Mouse (Mus musculus) midbrain, postnatal 0 days (tissue): ENCODE measurements around the gene Capg. TPM values are rescaled to one million over a fixed set of nuclear protein-coding genes. Genes with fewer than 3 reads are reported as not detected.

ENCODE experiments used
- ATAC-seq: fragments of 200-750 bp; cut with Nextera tagmentation; 2 replicates; pipeline ENCODE4 v1.8.0; 2017; ENCODE audit warnings: moderate number of reproducible peaks, mild to moderate bottlenecking, moderate TSS enrichment, moderate library complexity; ENCODE audit not compliant: low FRiP score
- DNase-seq: peaks from one replicate; pipeline ENCODE4 v3.0.0-alpha.2; 2015; ENCODE audit warnings: low spot score
- H3K27ac ChIP-seq: fragments of 300-500 bp; sonication (generic); 2 replicates; pipeline ENCODE4 v1.5.1; 2014; ENCODE audit warnings: low read depth, mild to moderate bottlenecking, low read length, mixed read lengths
- H3K27me3 ChIP-seq: fragments of 300-500 bp; sonication (generic); 2 replicates; pipeline ENCODE4 v1.6.1; 2014; ENCODE audit warnings: low read length, control low read depth, mixed read lengths; ENCODE audit not compliant: insufficient read depth
- H3K36me3 ChIP-seq: fragments of 300-500 bp; sonication (generic); 2 replicates; pipeline ENCODE4 v1.6.1; 2014; ENCODE audit warnings: low read length, control low read depth, mixed read lengths; ENCODE audit not compliant: insufficient read depth
- H3K4me1 ChIP-seq: fragments of 300-500 bp; sonication (generic); 2 replicates; pipeline ENCODE4 v1.6.1; 2014; ENCODE audit warnings: mild to moderate bottlenecking, control low read depth, antibody characterized with exemption, low read length, mixed read lengths; ENCODE audit not compliant: insufficient read depth
- H3K4me2 ChIP-seq: fragments of 300-500 bp; sonication (generic); 2 replicates; pipeline ENCODE4 v1.6.1; 2014; ENCODE audit warnings: low read depth, mild to moderate bottlenecking, low read length, mixed read lengths; ENCODE audit not compliant: poor library complexity, severe bottlenecking
- H3K4me3 ChIP-seq: fragments of 300-500 bp; sonication (generic); 2 replicates; pipeline ENCODE4 v1.5.1; 2014; ENCODE audit warnings: low read depth, mild to moderate bottlenecking, low read length, moderate library complexity
- H3K9ac ChIP-seq: fragments of 300-500 bp; sonication (generic); replicated peaks from 2 replicates; pipeline ENCODE4 v1.6.1; 2014; ENCODE audit warnings: mild to moderate bottlenecking, low read length, moderate library complexity, mixed read lengths; ENCODE audit not compliant: poor library complexity, severe bottlenecking
- H3K9me3 ChIP-seq: fragments of 300-500 bp; sonication (generic); 2 replicates; pipeline ENCODE4 v1.6.1; 2016; ENCODE audit warnings: low read length, control low read depth
- CTCF ChIP-seq: IDR thresholded peaks from 2 replicates; pipeline ENCODE4 v1.5.1; 2016; ENCODE audit warnings: antibody characterized with exemption, mild to moderate bottlenecking
- WGBS: fragments of 180-500 bp; shearing (Covaris S2); extraction: QIAGEN DNeasy Blood & Tissue Kit; methylation state at CpG from one replicate; pipeline ENCODE4 v1.1.7; 2014; 5-methylcytosine and 5-hydroxymethylcytosine counted together
- polyA plus RNA-seq: library from polyadenylated mRNA; unstranded; fragments of >200 nt; fragmentation: Nextera tagmentation; extraction: Ambion mirVana; gene quantifications from 2 replicates; pipeline ENCODE4 v1.2.1, GENCODE M21; 2015
- total RNA-seq: library from RNA; depleted of rRNA; stranded (reverse); fragments of >200 nt; gene quantifications from 2 replicates; pipeline ENCODE4 v1.2.3, GENCODE M21; 2014

The Capg gene
- total and polyA plus RNA-seq, 2 experiments from 2014 or later: 6.3 to 12.2 TPM

DNA sequence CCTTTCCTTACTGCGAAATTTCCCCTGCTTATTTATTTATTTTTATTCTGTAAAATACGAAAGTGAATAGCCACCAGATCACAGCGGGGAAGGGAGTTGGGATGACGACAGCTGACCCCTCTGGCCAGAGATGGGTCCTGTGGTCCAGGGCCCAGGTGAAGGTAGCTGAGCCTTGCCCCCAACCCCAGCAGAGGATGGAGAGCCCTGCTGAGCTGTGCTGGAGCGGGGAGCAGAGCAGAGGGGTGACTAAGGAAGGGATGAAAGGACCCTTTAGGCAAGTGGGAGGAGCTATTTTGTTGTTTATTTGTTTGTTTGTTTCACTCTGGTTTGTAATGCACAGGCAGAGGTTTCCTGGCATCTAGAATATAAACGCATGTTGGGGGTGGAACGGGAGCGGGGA, 24.9 kb upstream of the Capg start:
- H3K4me1 ChIP-seq: peaks cover 20% of the 10 kb centered on the region
- H3K9ac ChIP-seq: 0 out of 2 replicates have a peak overlapping the region, but pooled peaks have one; percentile 5
- H3K9me3 ChIP-seq: no peaks in the 10 kb centered on the region
- peak overlapping the region; percentile 29 for H3K4me2 ChIP-seq
- whole genome bisulfite sequencing: 17% methylated on average over 8 of the region's 8 CpGs
- peak overlapping the region; percentile 94 for H3K27ac ChIP-seq
- TF ChIP-seq CTCF: no peak; the same call in 1 of the 2 replicates
- no peak for DNase-seq
- ATAC-seq: peak; percentile 45; the same call in 1 of the 2 replicates
- no peak overlapping the region for H3K4me3 ChIP-seq
- H3K27me3 ChIP-seq: no peaks in the 10 kb centered on the region
- no peaks in the 10 kb centered on the region for H3K36me3 ChIP-seq

DNA sequence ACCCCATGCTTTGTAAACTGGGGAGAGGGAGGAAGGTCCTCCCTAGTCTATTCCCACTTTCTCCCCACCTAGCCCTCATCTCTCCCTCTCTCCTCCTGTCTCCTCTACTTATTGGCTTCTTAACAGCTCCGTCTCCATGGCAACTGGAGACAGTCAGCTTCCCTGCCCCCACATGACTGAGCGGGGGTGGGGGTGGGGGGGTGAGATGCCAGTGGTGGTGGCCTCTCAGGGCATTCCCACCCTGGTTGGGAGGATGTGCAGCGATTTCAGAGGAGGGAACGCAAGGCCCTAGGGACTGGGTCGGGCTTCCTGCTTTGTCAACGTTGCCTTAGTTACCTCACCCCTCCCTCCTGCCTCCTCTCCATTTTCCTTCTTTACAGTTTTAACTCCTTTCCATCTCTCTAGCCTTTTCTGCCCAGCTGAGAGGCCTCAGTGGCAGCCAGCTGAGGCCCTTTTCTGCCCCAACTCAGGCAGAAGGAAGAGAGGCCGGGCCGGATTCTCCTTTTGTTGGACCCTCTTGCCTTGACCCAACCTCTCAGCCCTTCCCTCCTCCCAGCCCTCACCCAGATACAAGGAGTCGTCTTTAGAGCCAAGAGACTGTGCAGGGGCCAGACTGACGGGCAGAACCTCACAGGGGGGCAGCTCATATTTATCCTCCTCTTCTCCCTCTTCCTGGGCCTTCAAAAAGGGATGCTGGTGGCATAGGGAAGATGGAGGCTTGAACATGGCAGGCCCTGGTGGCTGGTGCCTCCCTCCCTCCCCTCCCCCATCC, 24.1 kb upstream of the Capg start:
- DNase-seq (peak; percentile 95), ATAC-seq (peak; percentile 93)
- H3K9me3 ChIP-seq: no peaks in the 10 kb centered on the region
- H3K4me2 ChIP-seq: peak overlapping the region; percentile 29
- H3K4me1 ChIP-seq: peaks cover 20% of the 10 kb centered on the region
- under 1% methylated on average over 10 of the region's 10 CpGs for whole genome bisulfite sequencing
- H3K4me3 ChIP-seq: no peak overlapping the region
- H3K9ac ChIP-seq: no peak overlapping the region; the same call in 1 of the 2 replicates
- no peaks in the 10 kb centered on the region for H3K27me3 ChIP-seq
- H3K36me3 ChIP-seq: no peaks in the 10 kb centered on the region
- peak overlapping the region; percentile 94 for H3K27ac ChIP-seq
- no peak for TF ChIP-seq CTCF

DNA sequence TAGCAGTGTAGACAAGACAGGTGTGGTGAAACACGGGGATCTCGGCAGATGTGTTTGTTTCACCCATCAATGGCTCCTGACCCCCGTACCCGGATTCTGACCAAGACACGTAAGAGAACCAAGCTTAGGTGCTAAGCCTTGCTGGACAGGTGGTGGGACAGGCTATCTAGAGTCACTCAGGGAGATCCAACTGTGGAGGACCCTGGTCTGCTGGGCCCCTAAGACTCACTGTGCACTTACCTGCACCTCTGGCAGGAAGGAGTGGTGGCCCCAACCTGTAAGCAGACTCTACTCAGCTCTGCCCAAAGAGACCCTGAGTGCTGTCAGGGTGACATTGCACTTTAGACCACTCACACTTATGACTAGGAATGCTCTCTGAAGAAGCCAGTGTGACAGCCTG, 23.3 kb upstream of the Capg start:
- peak overlapping the region; percentile 94 for H3K27ac ChIP-seq
- 94% methylated on average over 5 of the region's 5 CpGs for WGBS
- no peak overlapping the region for H3K9ac ChIP-seq
- no peak overlapping the region for H3K4me2 ChIP-seq
- peaks cover 20% of the 10 kb centered on the region for H3K4me1 ChIP-seq
- no peak for ATAC-seq
- no peak for DNase-seq
- H3K27me3 ChIP-seq: no peaks in the 10 kb centered on the region
- no peaks in the 10 kb centered on the region for H3K9me3 ChIP-seq
- H3K4me3 ChIP-seq: no peak overlapping the region
- no peak for TF ChIP-seq CTCF
- no peaks in the 10 kb centered on the region for H3K36me3 ChIP-seq

DNA sequence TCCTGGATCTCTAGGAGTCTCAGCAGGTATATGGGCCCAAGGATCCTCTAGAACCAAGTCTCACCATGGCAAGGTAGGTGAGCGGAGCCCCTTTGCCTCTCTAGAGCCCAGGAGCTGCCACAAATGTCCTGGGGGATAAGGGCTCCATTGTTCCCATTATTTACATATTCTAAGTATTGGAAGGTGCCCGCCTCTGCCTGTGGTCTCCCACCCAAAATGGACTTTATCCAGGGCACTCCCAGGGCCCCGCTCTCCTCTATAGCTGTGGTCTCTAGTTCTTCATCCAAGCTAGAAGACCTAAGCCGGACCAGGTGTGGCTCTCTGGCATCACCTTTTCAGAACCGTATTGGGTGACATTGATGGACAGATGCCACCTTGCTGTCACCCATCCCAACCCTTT, 22.6 kb upstream of the Capg start, which contains the start of gene Sh2d6:
Sh2d6 (minus strand) TSS at position 101 of the 400 bp plus-strand sequence.
- Histone ChIP-seq H3K27me3 (no peaks in the 10 kb centered on the region), H3K9ac (no peak within 1 kb of the TSS), H3K36me3 (no peaks in the 10 kb centered on the region), H3K4me2 (no peak within 1 kb of the TSS), H3K27ac (peak within 1 kb of the TSS; percentile 94), H3K4me3 (no peak within 1 kb of the TSS), H3K9me3 (no peaks in the 10 kb centered on the region), H3K4me1 (peaks cover 20% of the 10 kb centered on the region)
- no peak for ATAC-seq
- no peak for TF ChIP-seq CTCF
- WGBS: 96% methylated on average over 5 of the region's 5 CpGs
- DNase-seq: no peak

DNA sequence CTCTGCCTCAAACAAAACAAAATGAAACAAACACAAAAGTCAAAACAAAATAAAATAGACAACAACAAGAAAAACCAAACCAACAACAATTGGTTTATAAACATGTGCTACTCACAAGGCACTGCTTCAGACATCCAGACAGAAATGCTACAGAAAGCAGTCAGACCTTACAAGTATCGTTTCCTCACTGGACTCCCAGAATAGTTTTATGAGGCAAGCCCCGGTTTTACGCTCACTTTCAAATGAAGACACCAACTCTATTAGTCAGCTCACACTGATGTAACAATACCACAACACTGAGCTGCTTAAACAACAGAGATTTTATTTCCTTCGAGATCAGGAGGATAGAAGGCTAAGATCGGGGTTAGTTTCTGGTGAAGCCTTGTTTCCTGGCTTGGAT, 21.9 kb upstream of the Capg start:
- ATAC-seq: no peak
- no peak overlapping the region for H3K4me3 ChIP-seq
- H3K9me3 ChIP-seq: no peaks in the 10 kb centered on the region
- H3K36me3 ChIP-seq: no peaks in the 10 kb centered on the region
- no peak overlapping the region for H3K4me2 ChIP-seq
- no peak for DNase-seq
- peaks cover 20% of the 10 kb centered on the region for H3K4me1 ChIP-seq
- 81% methylated on average over 5 of the region's 5 CpGs for WGBS
- no peak for TF ChIP-seq CTCF
- H3K27me3 ChIP-seq: no peaks in the 10 kb centered on the region
- no peak overlapping the region for H3K27ac ChIP-seq
- H3K9ac ChIP-seq: no peak overlapping the region

DNA sequence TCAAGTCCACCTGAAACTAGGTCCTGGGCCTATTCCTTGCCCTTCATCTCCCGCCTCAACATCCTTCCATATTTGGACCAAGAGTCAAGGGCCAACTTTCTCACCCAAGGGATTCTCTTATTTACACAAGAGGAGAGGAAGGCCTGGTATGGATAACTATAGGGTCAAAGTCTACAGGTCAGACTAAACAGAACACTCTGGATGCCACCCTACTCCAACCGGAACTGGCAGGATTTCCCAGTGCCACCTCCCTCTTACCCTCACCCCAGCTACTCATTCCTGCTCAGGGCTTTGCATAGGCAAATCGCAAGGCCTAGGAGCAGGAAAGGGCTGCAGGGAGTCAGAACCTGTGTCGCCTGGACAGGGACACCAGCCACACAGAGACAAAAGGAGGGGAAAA, 21.0 kb upstream of the Capg start:
- WGBS: 81% methylated on average over 4 of the region's 4 CpGs

More for the DNA sequence above, 21.0 kb upstream of the Capg start:
- Histone ChIP-seq H3K36me3 (no peaks in the 10 kb centered on the region), H3K27ac (no peak overlapping the region), H3K4me3 (no peak overlapping the region), H3K9me3 (no peaks in the 10 kb centered on the region), H3K9ac (no peak overlapping the region), H3K4me2 (no peak overlapping the region), H3K4me1 (peaks cover 20% of the 10 kb centered on the region), H3K27me3 (no peaks in the 10 kb centered on the region)
- DNase-seq (no peak), ATAC-seq (no peak)
- TF ChIP-seq CTCF: no peak
